Mouse (Mus musculus) liver, adult 2 months (tissue): Measurements from ENCODE around the gene Aire.

Experiments used
- CTCF ChIP-seq: fragments of 200-500 bp; IDR thresholded peaks from 2 replicates; pipeline ENCODE4 v1.5.1; 2011; ENCODE audit warnings: low read depth, low read length, control low read depth
- POLR2A ChIP-seq: fragments of 200-500 bp; IDR thresholded peaks from 2 replicates; pipeline ENCODE4 v1.6.1; 2011; ENCODE audit warnings: low read length, control low read depth; ENCODE audit not compliant: insufficient read depth; ENCODE audit errors: extremely low read depth

DNA sequence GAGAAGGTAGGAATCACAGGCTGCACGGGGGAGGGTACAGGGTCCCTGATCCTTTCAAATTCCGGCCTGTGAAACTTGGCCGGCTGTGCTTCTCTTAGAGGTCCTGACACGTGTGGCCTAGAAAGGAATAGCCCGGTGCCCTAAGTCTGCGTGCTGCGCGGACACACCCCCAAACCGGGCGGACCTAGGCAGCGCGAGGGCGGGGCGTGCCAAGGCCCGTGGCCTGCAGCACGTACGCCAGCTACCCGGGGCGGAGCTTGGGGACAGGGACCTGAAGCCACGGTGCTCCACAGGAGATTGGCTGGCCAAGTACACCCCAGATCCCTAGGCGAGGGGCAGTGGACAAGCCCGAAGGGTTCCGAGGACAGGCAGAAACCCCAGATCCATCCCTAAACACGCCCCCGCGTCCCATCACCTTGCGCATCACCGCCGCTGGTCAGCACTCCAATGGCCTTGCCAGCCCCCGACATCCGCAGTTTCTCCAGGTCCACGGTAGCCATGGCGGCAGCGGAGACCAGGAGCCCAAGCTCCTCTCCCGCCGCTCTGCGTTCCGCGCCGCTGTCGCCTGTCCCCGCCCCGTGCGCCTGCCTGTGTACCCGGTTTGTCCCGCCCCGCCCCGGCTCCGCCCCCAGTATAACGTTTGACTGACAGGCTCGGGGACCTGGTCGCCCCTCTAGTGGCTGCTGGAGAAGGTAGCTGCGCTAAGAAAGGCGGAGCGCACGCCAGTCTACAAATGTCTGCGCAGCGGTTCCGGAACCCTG, 34.0 kb downstream of the Aire start:
- peak; percentile 71 for TF ChIP-seq CTCF
- peak; percentile 78 for TF ChIP-seq POLR2A
